Mouse (Mus musculus) spleen, postnatal 10 days (tissue): ENCODE measurements around the gene Hs3st3a1.

Experiments
- DNase-seq, 2 experiments: peaks; one replicate each; pipeline ENCODE4 v3.0.0; 2021 to 2022; ENCODE audit warnings: low spot score in 2 of 2

The Hs3st3a1 gene

GRCm38 (mm10) chr11:64489587-64490433 is 54.7 kb downstream of the Hs3st3a1 start:
- DNase-seq, result no peak

- DNase-seq, result no peak
Observed at GRCm38 (mm10) chr11:64494448-64494847, 59.3 kb downstream of the Hs3st3a1 start.

DNA sequence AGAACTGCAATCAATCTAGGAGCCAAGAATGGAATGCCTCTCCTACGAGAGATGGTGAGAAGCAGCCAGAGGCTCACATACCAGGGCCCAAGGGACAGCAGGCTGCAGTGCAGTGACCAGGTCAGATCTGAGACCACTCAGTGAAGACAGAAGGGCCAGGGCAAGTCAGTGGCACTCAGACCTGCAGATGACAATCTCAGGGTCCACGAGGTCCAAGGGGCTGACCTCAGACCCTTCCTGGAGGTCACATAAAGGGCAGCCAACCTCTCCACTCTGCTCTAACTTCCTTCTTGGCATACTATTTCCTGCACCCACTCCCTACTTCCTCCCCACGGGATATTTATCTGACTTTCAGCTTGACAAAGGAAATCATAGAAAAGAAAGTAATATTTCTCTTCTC is 60.8 kb downstream of the Hs3st3a1 start:
- no peak for DNase-seq

- DNase-seq, result no peak
Observed at GRCm38 (mm10) chr11:64496677-64497076, 61.5 kb downstream of the Hs3st3a1 start.

DNA sequence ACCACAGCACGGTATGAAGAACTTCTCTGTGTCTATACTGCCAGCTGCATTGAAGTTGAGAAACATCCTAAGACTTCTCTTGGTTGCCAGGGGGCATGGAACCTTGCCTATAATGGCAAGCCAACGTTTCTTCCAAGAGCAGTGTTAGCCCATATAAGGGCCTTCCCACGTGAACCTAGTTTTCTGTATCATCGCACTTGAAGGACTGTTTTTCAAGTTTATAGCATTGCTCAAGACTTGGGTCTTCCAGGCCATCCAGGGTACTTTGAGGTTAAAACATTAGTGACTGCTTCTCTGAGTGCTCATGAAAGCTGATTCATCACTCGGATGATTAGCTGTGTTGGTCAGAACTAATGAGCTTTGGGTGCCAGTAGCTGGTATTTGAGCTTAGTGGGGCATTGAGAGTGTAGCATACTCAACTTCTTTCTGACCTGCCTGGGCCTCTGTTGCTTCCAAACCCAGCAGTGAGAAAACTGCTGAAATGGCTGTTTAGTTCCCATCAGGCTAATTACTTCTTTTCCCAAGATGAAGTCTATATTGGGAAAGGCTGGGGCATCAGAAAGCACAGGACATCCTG is 65.5 kb downstream of the Hs3st3a1 start:
- no peak for DNase-seq

GRCm38 (mm10) chr11:64503040-64503439 is 67.9 kb downstream of the Hs3st3a1 start:
- DNase-seq, result no peak

DNA sequence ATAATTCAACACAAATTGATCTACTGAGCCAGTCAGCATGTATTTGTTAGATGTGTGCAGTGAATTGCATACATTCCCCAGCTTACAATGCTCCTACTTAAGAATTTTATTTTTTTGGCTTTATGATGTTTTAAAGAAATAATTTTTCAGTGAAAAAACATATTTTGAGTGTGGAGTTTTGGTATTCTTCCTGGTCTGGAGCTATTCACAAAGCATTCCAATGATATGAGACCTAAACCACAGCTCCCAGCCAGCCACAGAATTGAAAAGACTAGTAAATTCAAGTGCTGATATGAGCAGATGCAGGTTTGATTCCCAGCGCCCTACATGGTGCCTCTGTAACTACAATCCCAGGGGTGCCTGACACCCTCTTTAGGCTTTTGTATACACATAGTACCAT is 70.8 kb downstream of the Hs3st3a1 start:
- DNase-seq, result no peak

DNA sequence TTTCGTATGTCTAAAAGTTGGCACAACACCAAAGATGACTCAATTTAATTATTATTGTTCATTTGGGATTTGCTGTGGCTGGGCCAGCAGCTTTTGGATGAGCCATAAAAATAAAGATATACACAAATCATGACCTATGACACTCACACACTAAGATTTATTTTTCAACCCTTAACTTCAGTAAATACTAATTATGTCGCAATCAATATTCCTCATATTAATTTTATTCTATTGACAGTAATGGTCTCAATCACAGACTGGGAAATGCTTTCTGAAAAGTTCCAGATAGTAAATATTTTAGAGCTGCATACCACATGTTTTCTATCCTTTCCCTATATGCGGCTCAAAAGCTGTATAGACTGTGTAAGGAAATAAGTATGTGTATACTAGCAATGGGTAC is 71.9 kb downstream of the Hs3st3a1 start:
- no peak for DNase-seq

DNA sequence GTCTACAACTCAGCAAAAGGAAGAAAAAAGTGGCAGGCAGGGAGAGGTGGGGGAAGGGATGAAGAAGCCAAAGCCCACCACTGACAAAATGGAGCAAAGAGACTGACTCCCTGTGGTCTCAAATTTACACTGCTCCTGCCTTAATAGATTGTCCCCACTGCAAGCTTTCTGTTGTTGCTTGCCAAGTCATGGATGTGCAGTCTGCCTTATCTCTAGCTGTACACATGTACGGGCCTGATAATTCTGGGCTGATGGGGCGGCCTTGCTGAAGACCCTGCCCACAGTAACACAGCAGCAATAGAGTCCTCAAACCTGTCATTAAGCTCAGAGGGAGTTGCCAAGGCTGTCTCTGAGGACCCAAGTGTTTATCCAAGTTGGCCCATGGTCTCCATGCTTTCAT is 74.0 kb downstream of the Hs3st3a1 start:
- no peak for DNase-seq

DNA sequence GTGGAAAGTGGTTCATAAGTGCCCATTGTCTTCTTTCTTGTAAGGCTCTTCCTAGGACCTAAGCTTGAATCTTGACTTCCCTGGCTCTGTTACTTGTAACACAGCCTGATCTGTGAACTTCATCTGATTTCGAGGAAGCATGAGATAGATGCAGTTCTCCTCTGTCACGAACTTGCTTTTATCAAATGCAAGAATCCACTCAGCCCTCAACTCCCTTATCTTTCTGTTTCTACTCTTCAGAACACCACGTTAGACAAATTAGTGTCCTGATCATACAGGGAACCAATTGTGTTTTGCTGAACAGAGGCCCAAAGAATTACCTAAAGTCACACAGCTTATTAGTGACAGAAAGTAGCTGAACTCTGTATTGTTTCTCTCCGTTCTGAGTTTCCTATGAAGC is 77.2 kb downstream of the Hs3st3a1 start:
- no peak for DNase-seq

DNA sequence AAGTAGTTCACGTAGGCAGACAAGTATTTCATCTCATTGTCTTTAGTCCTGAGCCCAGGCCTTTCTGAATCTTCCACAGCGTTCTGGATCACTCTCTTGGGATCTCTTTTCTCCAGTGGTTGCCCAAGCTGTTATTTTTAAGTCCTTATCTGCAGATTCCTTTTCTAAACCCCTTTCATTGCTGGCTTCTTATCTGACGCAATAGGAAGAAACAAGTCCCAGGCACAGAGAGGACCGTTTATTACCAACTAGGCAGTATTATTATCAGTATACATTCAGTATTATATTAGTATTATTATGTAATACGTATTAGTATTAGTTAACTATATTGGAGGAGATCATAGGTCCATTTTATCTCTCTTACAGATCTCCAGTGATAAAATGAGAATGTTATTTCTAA is 78.3 kb downstream of the Hs3st3a1 start:
- DNase-seq, result no peak

- DNase-seq, result no peak
Observed at GRCm38 (mm10) chr11:64516712-64517589, 81.8 kb downstream of the Hs3st3a1 start.

- no peak for DNase-seq
Observed at GRCm38 (mm10) chr11:64518146-64518841, 83.2 kb downstream of the Hs3st3a1 start.

- DNase-seq, result no peak
Observed at GRCm38 (mm10) chr11:64523993-64524570, 89.0 kb downstream of the Hs3st3a1 start.

DNA sequence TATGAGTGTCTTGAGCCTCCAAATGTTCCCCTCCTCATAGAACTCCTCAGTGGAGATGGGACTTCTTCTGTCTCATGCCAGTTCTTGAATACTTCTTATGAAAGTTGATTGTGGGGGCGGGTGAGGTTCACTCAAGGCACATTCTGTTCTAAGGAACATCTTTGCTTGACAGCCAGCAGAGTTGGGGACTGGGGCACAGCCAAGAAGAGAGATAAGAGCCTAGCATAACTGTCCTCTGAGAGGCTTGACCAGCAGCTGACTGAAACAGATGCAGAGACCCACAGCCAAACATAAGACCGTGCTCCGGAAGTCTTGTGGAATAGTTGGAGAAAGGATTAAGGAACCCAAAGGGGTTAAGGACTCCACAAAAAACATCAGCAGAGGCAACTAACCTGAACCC is 102.1 kb downstream of the Hs3st3a1 start:
- DNase-seq, result no peak

DNA sequence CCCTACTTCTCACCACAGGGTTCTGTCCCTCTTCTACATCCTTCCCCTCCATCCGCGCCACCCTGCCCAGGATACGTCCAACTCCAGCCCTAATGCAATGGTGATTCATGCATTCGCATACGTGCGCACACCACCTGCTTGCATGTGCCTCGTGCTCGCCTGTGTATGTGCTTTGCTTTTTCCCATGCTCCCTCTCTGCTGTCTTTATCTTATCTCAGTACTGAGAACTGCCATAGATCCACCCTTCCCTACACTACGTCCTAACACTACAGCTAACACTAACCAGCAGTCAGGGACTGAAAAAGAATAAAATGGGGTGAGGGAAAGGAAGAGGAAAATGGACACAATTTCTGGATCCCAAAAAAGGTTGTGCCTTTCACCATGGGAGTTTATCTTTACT is 106.7 kb downstream of the Hs3st3a1 start:
- DNase-seq, result no peak

DNA sequence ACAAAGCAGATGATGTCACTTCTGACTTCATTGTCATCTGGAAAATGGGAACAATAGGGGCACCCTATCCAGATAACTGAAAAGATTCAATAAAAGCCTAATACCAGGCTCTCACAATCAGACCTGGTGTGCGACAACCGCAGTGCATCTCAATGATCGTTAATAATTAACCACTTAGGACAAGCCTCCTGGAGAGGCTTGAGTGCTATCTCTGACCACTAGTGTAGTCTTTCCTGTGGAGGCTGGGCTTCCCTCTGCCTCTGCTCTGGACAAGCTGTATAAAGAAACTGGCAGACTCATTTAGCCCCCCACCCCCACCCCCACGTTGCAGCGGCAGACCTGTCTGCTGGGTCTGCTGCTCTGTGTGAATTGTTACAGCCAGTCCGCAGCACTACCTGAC is 107.2 kb downstream of the Hs3st3a1 start:
- DNase-seq, result no peak

- no peak for DNase-seq
Observed at GRCm38 (mm10) chr11:64543181-64543641, 108.1 kb downstream of the Hs3st3a1 start.

DNA sequence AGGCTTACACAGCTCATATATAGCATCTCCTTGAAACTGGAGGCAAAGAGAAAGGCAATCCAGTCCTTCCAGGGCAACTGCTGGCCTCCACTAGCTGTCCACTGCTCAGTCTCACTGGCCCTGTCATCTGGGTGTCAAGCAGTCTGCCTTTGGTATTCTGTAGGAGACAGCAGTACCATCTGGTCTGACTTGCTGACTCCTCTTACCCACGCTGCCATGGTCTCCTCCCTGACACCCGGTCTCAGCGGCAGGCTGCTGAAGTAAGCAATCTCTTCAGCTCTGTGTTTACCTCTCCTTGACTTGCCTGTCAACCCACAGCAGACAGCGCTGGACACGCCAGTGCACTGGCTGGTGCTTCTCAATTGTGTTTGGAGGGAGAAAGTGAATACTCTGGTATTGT is 109.1 kb downstream of the Hs3st3a1 start:
- DNase-seq, result no peak

GRCm38 (mm10) chr11:64549380-64549779 is 114.2 kb downstream of the Hs3st3a1 start:
- DNase-seq, result no peak

- DNase-seq, result no peak
Observed at GRCm38 (mm10) chr11:64549955-64550354, 114.8 kb downstream of the Hs3st3a1 start.
